Mouse (Mus musculus) left cerebral cortex, postnatal 4 days (tissue): ENCODE measurements around the gene Thsd7b. TPM values are rescaled to one million over a fixed set of nuclear protein-coding genes. Genes with fewer than 3 reads are reported as not detected.
A peak's percentile ranks its signal among the peaks of the same experiment; 100 is the strongest.
"Not testable (repeated sequence)": the region's sequence is repeated elsewhere in the genome, so short reads cannot be mapped to it uniquely, and the experiment has no call there.

Source experiments
- DNase-seq: peaks from one replicate; pipeline ENCODE4 v3.0.0-alpha.2; 2022
- intact Hi-C: fragments of 180-260 bp; cut with DNase I; formaldehyde crosslinking; loops from one replicate; pipeline ENCODE4 v1.15.1; 2025
- total RNA-seq, 2 experiments: library from RNA; stranded (reverse); gene quantifications; 2 replicates each; pipeline ENCODE4 v1.2.3; 2021

Gene Thsd7b
- total RNA-seq, 2 experiments from 2014 or later, result 14.3 to 22.8 TPM

DNA sequence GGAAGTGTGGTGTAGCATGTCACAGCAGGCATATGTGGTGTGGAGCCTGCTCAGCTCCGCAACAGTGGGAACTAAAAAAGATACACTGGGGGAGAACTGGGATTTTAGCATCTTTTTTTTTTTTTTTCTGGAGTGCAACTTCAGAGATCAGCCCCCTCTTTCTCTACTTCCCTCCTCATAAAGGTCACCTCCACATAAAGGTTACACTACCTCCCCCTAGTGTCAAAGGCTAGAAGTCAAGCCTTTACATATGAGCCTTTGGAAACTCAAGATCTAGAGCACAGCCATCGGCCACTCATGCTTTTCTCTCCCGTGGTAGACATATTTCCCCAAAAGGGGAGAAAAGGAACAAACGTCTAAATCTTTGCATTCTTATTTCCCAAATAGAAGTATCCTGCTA is 553.8 kb downstream of the Thsd7b start:
- no peak for DNase-seq
- intact Hi-C loops, result no loop called here

DNA sequence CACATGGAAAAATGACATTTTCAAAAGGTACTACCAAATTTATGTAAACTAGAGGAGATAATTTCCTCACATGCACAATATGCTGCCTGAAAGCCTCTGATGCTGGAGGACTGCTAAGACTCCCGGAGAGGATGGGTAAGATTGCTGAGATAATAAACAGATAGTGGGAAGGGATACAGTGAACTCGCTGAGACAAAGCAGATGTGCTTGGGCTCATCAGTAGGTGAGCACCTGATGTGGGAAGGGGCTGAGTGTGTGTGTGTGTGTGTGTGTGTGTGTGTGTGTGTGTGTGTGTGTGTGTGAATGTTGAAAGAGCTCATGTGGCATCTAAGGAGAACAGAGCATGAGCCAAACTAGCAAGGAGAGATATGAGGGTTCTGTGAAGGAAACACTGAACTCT is 564.2 kb downstream of the Thsd7b start:
- DNase-seq, result no peak
- intact Hi-C loops, result no loop called here

DNA sequence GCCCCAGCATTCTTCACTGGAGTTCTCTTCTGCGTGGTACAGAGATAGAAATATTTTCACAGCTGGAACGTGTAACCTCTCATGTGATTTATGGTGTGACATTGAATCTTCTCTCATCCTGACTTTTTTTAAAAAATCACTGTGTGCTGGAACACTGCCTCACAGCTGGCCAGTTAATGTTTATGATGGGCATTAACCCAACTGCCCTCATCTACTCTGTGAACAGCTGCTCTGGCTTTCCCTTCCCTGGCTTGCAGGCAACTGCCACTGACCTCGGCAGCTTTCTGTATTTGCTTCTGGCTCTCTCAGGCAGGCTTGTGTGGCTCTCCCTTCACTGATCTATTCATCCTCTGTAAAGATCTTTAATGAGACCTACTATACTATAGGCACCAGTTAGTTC is 564.7 kb downstream of the Thsd7b start:
- intact Hi-C loops, result no loop called here
- DNase-seq, result no peak

DNA sequence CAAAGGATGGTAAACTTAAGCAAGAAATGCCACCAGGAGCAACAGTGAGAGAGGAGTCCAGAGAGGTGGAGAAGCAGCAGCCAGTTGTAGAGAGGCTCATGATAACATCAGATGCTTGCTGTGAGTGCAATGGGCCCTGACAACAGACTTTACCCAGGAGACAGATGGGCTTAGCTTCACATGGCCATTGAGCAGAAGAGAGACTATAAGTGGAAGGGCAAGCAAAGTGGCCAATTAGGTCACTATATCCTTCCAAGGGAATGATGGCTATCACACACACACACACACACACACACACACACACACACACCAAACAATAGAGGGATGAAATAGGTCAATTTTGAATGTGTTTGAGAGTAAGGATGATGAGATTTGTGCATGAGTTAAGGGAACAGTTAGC is 565.4 kb downstream of the Thsd7b start:
- DNase-seq, result no peak
- intact Hi-C loops, result no loop called here

DNA sequence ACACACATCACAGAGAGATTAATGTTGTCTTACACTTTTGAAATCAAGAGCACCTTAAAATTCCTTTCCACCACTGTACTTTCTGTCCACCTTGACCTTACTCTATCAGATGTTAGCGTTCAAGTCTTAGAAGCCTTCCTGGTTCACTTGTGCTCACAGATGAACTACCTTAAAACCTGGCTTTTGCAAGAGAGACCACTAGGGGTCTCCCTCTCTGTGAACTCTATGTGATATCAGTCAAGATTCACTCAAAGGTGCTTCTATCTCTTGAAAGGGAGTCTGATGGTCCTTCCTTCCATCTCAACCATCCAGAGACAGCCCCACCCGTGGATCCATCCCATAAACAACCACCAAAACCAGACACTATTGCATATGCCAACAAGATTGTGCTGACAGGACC is 570.3 kb downstream of the Thsd7b start:
- peak; percentile 9 for DNase-seq
- intact Hi-C loops, result no loop called here

DNA sequence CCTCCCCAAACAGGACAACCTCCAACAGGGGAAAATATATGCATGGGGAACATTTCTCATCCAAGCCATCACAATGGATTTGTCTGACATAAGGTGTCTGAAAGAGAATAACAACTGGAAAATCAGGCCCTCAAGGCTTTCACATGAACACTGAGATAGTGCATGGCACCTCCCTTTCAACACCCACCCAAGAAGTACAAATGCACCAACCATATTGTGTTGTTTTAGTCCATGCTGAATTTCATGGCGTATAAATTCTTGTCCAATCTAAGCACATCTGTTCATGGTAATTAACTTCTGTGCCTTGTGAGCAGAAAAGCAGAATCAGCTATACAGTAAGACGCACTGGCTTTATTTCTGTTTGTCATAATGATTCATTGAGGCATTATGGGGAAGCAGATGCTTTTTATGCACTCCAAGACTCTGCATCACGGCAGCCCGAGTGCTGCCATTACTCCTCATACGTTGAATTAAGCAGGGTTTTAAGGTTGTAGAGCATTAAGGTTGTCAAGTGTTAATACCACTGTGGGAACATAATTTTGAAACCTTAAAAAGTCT is 577.0 kb downstream of the Thsd7b start:
- no peak for DNase-seq
- intact Hi-C loops, result no loop called here

DNA sequence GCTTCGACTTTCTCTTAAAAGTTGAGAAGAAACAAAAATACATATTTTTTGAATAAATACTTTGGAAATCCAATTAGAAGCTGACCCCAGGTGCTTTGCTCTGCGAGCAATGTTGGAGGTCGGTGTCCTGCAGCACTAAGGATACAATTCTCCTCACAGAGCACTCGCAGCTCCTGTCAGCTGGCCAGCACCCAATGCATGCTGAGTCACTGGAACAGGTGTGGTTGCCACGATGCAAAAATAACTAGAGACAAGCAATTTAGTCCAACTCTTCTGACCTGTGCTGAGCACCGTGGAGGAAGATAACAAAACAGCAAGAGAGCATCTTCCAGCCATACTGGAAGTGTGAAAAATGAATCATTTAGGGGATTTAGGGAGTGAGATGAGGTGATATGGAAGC is 594.6 kb downstream of the Thsd7b start:
- intact Hi-C loops, result no loop called here
- DNase-seq, result peak; percentile 32

DNA sequence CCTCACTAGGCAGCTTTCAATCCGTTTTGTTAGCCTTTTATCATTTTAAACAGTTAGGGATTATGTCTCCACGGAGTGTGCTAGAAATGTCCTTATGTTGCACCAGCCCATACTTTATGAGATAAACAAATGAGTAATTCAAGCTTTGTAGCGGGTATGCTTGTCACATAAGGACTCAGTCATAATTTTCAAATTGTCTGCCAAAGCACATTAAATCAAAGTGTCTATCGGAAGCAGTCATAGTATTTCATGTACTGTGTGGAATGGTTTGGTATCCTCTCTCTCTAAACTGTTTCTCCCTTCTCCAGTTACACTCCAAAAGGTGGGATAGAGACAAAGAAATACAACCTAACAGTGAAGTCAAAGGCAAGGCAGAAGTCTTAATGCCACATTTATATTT is 601.3 kb downstream of the Thsd7b start:
- intact Hi-C loops, result no loop called here
- DNase-seq, result no peak

DNA sequence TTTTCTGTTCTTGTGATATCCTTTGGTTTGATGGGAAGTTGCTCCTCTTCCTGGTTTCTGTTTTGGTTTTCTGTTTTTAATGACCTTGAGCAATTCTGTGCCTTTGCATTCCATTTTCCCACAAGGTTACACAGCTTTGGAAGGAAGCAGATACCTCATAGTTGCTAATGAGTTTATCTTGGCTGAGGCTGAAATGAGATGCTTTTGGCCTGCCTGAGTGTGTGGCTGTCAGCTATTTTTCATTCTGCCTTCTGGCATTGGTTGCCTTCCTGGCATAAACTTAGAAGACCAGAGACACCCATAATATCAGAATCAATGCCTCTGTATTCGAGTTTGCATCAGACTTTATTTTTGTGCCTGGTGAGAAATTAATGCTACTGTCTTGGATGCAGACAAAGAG is 614.8 kb downstream of the Thsd7b start:
- DNase-seq, result no peak
- intact Hi-C loops, result no loop called here

DNA sequence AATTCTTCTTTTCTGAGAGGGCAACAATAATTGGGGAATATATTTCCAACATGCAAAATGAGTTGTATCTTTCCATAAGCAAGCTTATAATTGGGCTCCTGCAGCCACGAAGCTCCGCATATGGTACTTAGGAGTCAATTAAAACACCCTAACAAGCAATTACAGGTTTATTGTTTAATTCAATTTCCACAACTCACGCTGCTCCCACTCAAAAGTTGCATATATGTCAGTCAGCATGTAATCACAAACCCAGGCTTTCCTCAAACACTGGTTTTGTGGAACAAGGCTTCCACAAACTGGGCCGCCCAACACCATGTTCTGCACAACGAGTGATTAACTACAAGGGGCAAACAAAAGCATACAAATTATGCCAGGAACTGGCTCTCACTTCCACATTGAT is 625.0 kb downstream of the Thsd7b start:
- intact Hi-C loops, result no loop called here
- no peak for DNase-seq

DNA sequence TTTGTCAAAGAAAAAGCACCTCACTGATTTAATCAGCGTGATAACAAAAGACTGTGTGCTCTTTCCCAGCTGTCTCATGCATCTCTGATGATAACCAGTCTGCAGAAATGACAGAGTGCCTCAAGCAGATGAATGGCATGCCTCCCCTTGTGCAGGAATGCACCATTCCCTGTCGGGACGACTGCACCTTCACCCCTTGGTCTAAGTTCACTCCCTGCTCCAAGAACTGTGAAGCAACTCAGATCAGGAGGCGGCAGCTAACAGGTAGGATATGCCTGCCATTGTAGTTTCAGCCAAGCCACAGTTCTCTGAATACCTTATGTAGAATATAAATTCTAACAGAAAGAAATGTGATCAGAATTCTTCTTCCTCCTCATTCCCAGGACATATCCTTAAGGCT is 642.4 kb downstream of the Thsd7b start:
- no peak for DNase-seq
- intact Hi-C loops, result no loop called here

DNA sequence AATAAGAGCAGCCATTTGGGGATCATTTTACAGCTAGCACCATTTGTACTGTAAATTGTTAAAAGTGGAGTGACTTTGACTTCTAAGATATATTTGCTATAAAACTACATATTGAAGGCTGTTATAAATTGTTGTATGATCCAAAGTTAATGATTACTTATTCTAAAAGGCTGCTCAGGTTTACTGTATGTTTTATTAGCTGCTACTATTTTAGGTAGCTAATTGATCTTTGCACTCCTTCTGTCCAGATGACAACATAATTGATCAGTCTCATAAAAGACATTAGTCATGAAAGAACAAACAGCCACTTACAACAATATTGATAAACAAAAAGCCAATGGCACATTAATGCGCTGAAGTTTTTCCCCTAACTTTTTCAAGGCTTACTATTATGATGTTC is 644.5 kb downstream of the Thsd7b start:
- DNase-seq, result no peak
- intact Hi-C loops, result no loop called here

DNA sequence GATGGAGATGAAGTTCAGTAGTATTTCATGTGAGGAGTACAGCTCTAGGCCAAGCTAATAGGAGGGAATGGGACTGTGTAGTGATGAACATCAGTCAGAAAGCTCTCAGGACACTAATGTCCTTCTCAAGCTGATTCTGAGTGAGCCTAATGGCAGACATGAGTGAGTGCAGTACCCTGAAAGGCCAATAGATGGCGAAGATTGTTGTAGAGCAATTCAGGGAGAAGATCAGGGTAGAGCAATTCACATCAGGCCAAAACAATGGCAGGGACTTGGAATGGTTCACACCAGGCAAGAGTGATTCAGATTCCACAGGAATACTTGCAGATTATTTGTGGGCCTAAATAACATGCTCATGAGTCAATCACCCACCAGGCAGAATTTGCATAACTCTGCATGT is 646.3 kb downstream of the Thsd7b start:
- intact Hi-C loops, result no loop called here
- DNase-seq, result peak; percentile 6

DNA sequence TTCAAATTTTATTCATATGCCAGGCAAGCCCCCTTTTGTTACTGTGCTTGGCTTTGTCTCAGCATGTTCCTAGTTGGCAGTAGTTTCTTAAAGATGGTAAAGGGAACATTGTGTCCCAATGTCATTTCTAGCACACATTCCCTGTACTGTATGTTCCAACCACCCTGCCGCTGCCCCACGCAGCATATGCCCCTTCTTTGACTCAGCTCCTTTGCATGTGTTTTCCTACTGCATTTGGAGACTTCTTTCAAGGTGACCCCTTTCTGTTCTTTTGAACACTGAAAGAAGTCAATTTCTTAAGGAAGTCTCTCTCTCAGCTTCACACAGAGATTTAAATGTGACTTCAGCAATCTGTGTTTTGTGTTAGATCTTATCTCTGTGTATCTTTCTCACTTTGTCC is 657.9 kb downstream of the Thsd7b start:
- intact Hi-C loops, result no loop called here

DNA sequence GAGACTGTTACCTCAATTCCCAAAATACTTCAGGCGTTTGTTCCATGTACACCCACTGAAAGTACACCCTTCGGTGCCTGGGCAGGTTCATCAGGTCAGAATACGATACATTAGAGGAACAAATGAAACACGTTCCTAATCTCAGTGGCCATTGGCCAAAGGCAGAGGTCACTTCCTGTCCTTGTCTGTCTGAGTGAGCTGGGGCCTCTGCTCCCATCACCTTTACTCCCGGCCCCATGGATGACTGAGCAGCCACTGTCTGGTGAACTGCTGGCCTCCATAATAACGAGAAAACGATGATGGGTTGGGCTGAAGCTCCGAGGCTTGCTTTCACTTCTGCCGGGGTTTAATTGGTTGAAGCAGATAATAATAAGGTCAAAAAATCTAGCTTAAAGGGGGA is 670.0 kb downstream of the Thsd7b start:
- intact Hi-C loops, result no loop called here
- DNase-seq, result no peak

More for the DNA sequence above, 657.9 kb downstream of the Thsd7b start:
- no peak for DNase-seq

DNA sequence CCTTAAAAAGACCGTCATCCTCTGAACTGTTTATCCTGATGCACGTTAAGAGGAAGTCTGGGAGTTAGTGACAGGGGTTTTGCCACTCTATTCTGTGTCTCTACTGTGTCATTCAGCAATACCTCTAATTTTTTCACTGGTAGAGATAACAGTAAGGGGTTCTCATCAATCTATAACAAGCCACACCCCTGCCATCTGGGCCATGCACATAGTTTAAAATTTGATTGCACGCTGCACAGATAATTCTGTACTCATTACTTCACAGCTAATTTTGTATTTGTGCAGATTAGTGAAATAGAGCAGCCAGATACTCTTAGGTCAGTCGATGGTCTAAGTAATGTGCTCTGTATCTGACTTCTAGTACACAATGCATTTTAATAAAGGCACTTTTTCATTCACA is 673.9 kb downstream of the Thsd7b start:
- intact Hi-C loops, result no loop called here
- DNase-seq, result no peak

DNA sequence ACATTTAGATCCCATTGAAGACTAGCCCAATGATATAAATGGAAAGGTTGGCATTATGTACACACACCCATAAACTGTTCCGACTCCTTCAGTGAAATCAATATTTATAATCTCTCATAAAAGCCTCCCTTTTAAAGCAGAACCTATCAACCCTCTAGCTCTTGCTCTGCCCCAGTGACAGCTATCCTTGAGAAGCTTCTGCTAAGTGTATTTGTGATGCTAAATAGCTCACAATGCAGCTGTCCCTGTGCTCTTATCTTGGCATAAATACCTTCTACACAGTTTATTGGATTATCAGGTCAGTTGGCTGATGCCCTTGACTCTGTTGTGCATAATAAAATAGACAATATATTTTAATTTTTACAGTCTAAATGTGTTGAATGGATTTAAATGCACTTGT is 682.4 kb downstream of the Thsd7b start:
- intact Hi-C loops, result no loop called here
- no peak for DNase-seq

DNA sequence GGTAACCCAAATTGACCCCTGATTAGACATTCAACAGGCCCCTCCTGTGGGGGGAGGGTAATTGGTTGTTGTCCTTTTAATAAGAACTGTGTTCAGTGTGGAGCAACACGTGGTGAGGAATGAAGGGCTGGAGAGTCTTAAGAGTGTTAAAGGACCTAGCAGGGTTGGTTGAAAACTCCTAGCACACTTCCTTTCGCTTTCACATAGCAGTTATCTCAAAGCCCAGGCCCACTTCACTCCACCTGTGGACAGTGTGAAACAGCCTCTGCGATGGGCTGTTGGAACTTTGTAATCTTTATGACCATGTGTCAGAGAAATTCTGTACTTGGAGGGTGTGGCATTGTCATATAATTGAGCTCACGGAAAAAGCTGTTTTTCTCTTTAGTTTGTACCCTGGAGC is 683.5 kb downstream of the Thsd7b start:
- intact Hi-C loops, result no loop called here
- no peak for DNase-seq

DNA sequence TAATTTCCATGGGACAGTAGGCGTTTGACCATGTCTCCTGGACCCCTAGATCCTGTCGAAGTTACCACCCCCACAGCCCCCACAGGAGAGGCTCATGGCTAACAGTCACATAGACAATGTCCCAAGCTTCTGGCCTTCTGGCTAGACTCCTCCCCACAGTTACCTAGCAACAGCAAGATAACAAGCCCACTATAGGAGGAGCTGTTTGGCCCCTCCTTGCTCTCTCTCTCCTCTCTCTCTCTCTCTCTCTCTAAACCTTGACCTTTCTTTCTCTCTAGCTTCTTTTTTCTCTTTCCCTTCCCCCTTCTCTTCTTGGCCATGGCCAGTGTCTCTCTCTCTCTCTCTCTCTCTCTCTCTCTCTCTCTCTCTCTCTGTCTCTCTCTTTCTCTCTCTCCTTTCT is 686.2 kb downstream of the Thsd7b start:
- DNase-seq, intact Hi-C loops: not testable (repeated sequence)

DNA sequence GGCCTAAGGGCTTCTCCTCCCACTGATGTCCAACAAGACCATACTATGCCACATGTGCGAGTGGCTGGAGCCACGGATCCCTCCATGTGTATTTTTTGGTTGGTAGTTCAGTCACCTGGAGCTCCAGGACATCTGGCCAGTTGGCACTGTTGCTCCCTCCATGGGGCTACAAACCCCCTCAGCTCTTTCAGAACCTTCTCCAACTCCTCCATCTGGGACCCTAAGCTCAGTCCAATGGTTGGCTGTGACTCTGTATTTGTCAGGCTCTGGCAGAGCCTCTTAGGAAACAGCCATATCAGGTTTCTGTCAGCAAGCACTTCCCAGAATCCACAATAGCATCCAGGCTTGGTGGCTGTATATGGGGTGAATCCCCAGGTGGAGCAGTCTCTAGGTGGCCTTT is 690.1 kb downstream of the Thsd7b start:
- intact Hi-C loops, result no loop called here

DNA sequence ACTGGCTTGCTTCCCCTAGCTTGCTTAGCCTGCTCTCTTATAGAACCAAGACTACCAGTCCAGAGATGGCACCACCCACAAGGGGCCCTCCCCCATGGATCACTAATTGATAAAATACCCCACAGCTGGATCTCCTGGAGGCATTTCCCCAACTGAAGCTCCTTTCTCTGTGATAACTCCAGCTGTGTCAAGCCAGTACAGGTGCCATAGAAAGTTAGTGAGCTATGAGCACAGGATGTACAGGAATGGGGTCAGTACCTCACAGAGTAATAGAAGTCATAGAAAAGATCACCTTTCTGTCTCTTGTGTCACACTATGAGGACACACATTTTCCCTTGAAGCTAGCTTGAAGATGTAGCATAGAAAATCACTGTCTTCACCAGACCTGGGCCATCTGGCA is 716.1 kb downstream of the Thsd7b start:
- intact Hi-C loops, DNase-seq: not testable (repeated sequence)

More for the DNA sequence above, 690.1 kb downstream of the Thsd7b start:
- peak; percentile 19 for DNase-seq

DNA sequence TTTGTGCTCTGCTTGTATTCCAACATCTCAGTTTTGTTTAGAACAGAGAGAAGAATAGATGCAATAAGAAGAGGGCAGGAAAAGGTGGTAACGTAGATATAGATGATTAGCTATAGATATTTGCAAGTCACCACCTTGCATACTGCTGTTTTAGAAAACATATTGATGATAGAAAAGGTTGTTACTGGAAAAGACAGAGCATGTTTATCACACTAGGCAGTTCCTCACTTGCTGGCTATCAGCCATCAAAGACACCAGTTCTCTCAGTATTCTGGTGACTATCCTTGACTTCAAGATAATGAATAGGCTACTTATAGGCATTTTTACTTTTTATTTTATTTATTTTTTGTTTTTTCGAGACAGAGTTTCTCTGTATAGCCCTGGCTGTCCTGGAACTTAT is 717.7 kb downstream of the Thsd7b start:
- DNase-seq, result no peak
- intact Hi-C loops, result no loop called here

DNA sequence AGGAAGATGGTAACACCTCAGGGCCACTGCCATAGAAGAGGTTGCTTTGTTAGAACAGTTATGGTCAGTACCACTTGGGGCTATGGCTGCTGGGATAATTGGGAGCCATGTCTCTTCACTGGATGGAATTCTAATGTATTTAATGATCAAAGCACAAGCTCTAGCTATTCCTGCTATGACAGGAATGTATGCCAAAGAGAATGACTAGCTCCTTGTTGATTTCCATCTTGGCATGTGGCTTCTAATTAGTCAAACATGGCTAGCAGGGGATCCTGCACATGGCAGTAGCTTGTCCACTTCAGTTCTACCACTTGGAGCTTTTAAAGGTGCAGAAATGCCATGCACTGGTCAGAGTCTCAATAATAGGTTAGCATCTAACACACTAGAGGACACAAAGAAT is 781.9 kb downstream of the Thsd7b start:
- intact Hi-C loops, result no loop called here
- DNase-seq, result no peak

DNA sequence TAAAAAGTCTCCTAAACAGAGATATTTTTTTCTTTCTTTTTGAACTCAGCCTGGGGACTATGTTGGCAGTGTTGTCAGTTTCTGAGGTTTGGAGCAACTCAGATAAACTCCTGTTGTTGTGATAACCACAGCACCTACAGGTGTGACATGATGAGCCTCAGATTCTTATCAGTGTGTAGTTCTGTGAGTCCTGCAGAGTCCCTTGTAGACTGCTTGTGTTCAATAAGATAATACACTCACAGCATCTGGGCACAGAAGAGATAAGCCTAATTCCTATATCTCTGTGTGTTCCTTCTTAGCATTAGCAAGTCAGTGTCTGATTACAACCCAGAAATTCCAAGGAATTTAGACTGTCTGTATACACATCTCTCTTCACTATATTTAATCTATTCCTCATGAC is 789.0 kb downstream of the Thsd7b start:
- no peak for DNase-seq
- intact Hi-C loops, result no loop called here
